Mouse (Mus musculus): ENCODE measurements around the gene Tpst1. TPM values are rescaled to one million over a fixed set of nuclear protein-coding genes. Genes with fewer than 3 reads are reported as not detected.

The Tpst1 gene
- polyA plus RNA-seq, 1 experiment, result 32.9 TPM

DNA sequence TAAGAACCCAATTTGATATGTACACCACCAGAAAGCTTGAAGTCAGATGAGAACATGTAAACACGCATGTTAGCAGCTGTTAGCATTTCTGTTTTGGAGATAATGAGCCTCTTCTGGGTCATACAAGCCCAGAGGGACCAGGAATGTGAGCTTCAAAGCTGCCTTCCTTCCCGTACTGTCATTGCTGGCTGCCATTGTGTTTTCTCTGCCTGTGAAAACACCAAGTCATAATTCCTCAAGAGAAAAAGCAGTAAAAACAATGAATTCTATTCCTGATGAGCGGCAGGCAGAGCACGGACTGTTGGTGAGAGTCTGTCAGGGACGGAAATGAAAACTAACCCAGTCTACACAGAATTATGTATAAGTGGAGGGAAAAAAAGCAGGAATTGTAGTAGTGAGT, 51.1 kb downstream of the Tpst1 start:
- DNase-seq (ENCODE audit: low read depth), result peak; percentile 36
- TF ChIP-seq CTCF (IDR thresholded peaks at IDR 0.05; ENCODE audit: borderline replicate concordance, extremely low read depth, insufficient read depth, insufficient read length) (no peak), POLR2A (IDR thresholded peaks at IDR 0.05; ENCODE audit: borderline replicate concordance, extremely low read depth, insufficient read depth, insufficient read length, poor library complexity, severe bottlenecking) (no peak)

DNA sequence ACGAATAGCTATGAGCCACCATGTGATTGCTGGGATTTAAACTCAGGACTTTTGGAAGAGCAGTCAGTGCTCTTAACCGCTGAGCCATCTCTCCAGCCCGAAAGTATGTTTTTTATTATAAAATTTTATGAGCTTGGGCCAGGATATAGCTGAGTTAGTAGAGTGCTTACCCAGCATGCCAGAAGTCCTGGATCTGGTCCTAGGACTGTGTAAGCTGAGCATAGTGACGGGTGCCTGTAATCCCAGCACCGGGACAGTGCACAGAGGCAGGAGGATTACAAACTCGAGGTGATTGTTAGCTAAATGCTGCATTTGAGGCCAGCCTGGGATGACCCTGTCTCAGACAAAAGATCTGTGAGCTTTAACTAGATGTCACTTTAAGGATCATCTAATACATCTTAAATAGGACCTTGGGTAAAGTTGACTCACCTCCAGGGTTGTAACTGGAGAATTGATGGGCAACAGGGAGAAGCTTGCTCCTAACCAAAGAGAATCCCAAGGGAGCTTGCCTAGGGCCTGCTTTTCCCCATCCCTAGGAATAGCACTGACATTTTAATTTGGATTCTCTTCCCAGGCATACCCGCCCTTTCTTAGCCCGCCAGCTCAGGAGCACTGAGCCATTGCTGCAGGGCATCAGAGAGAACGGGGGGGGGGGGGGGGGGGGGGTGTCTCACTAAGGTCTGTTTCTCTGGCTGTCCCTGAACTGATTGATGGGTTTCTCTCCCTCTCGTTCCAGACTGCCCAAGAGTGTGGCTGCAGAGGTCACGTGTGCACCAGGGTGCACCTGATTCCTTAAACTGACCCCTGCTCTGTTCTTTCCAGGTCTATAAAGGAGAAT, 55.8 kb downstream of the Tpst1 start:
- TF ChIP-seq CTCF (IDR thresholded peaks at IDR 0.05; ENCODE audit: borderline replicate concordance, extremely low read depth, insufficient read depth, insufficient read length), result no peak
- no peak for TF ChIP-seq POLR2A (IDR thresholded peaks at IDR 0.05; ENCODE audit: borderline replicate concordance, extremely low read depth, insufficient read depth, insufficient read length, poor library complexity, severe bottlenecking)
- DNase-seq (ENCODE audit: low read depth), result no peak

DNA sequence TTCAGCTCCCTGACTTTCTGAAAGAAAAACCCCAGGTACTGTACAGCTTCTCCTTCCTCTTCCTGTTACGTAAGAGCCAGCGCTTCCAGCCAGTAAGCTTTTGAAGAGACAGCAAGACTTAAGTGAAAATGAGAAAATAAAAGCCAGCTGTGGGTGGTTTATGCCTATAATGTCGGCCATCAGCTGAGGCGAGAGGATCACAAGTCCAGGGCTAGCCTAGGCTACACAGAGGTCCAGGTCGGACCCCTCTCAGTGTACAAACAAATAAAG, 56.3 kb downstream of the Tpst1 start:
- TF ChIP-seq POLR2A (IDR thresholded peaks at IDR 0.05; ENCODE audit: borderline replicate concordance, extremely low read depth, insufficient read depth, insufficient read length, poor library complexity, severe bottlenecking), result no peak
- TF ChIP-seq CTCF (IDR thresholded peaks at IDR 0.05; ENCODE audit: borderline replicate concordance, extremely low read depth, insufficient read depth, insufficient read length), result no peak
- DNase-seq (ENCODE audit: low read depth), result no peak

DNA sequence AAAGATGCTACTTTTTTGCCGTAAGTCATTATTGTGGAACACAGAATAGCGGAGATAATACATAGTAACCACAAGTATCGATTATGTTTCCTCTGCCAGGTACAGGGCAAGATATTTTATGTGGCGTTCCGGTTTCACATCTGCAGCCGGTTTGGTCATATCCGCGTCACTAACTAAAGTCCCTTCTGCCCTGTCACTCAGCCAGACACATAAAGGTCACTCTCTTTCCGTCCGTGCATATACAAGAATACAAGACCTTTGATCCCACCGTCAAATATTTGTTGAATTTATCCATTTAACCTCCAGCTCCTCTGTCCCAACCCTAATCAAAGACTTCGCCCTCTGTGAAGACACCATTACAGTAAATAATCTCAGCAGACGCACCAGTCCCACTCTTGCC, 63.5 kb downstream of the Tpst1 start:
- no peak for TF ChIP-seq CTCF (IDR thresholded peaks at IDR 0.05; ENCODE audit: borderline replicate concordance, extremely low read depth, insufficient read depth, insufficient read length)
- no peak for TF ChIP-seq POLR2A (IDR thresholded peaks at IDR 0.05; ENCODE audit: borderline replicate concordance, extremely low read depth, insufficient read depth, insufficient read length, poor library complexity, severe bottlenecking)
- DNase-seq (ENCODE audit: low read depth), result no peak

DNA sequence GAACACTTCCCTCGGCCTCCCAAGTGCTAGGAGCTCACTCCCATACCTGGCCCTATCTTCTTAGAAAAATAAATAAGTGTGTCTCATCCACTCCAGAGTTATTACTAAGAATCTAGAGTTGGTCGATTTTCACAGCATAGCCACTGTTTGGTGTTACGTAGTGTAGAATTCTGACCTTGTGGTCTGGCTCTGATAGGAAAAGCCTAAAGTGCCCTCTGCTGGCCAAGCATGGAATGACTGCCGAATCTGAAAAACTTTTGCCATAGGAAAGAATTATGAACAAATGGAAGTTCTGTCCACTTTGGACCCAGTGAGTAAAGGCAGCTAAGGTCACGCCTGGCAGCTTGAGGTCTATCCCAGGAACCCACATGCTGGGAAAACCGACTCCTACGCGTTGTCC, 66.3 kb downstream of the Tpst1 start:
- TF ChIP-seq CTCF (IDR thresholded peaks at IDR 0.05; ENCODE audit: borderline replicate concordance, extremely low read depth, insufficient read depth, insufficient read length) (peak; percentile 81; the same call in 1 of the 2 replicates), POLR2A (IDR thresholded peaks at IDR 0.05; ENCODE audit: borderline replicate concordance, extremely low read depth, insufficient read depth, insufficient read length, poor library complexity, severe bottlenecking) (no peak)
- DNase-seq (ENCODE audit: low read depth), result peak; percentile 76

DNA sequence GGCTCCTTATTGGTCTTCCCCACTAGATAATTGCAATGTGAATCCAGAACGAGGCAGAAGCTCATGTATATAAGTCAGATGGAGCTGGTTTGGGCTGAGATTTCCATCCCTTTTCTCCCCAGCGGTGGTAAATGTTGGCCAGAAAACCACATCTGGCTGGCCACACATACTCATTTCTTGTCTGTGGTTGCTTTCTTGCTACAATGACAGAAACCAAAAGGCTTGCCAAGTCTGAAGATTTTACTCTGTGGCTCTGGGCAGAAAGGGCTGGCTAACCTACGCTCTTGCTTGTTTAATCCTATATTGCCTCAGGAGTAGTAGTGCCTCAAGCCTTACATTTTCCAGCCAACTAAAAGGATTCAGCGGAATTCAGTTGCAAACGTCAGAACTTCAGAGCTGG, 68.0 kb downstream of the Tpst1 start:
- no peak for DNase-seq (ENCODE audit: low read depth)

DNA sequence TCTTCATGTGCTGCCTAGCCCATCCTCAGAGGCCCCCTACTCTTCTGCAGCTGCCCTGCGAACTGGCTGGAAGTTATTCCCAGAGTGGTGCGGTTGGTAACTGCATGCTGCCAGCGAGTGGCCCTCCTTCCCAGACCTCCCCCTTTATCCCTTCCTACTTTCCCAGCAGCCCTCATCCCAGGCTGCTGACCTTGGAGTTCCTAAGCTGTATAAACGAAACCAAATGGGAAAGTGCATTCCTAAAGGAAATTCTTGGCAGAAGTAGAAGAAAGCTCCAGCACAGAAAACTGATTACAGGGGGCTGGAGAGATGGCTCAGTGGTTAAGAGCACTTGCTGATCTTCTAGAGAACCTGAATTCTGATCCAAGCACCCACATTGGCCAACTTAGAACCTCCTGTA, 68.9 kb downstream of the Tpst1 start:
- DNase-seq (ENCODE audit: low read depth), result no peak
- TF ChIP-seq CTCF (IDR thresholded peaks at IDR 0.05; ENCODE audit: borderline replicate concordance, extremely low read depth, insufficient read depth, insufficient read length), result no peak

More for the DNA sequence above, 68.0 kb downstream of the Tpst1 start:
- TF ChIP-seq CTCF (IDR thresholded peaks at IDR 0.05; ENCODE audit: borderline replicate concordance, extremely low read depth, insufficient read depth, insufficient read length), result no peak
- no peak for TF ChIP-seq POLR2A (IDR thresholded peaks at IDR 0.05; ENCODE audit: borderline replicate concordance, extremely low read depth, insufficient read depth, insufficient read length, poor library complexity, severe bottlenecking)

DNA sequence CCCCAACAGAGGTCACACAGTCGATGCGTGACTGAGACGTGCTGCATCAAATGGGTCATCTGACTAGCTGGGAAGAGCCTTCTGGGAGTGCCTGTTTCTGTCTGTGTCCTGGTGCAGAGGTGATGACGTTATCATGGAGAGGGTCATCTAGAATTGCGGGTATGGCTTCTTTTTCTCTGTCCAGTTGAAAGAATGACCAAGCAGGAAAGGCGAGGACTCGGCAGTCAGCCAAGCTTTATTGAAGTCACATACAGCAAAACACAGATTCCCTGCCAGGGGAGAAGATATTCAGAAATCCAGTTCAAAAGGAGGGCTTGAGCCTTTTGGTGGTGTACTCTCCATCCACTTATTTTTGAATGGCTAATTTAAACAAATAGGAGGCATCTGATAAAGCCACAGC, 70.0 kb downstream of the Tpst1 start:
- no peak for TF ChIP-seq POLR2A (IDR thresholded peaks at IDR 0.05; ENCODE audit: borderline replicate concordance, extremely low read depth, insufficient read depth, insufficient read length, poor library complexity, severe bottlenecking)
- TF ChIP-seq CTCF (IDR thresholded peaks at IDR 0.05; ENCODE audit: borderline replicate concordance, extremely low read depth, insufficient read depth, insufficient read length), result no peak
- DNase-seq (ENCODE audit: low read depth), result no peak

DNA sequence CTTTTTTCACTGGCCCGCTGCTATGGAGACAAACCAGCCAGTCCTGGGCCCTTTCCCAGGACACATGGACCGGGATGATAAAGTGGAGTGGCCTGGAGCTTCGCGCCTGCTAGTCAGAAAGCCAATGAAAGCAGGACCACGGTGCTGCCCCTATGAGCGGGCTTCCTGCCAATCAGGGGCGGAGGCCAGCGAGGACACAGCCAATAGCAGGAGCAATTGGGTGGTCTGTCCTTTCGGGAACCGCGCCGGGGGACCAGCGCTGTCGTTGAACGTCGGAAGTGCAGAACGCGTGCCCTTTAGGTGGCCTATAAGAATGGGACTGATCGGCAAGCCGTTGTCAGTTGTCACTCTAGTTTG, 70.8 kb downstream of the Tpst1 start:
- no peak for TF ChIP-seq POLR2A (IDR thresholded peaks at IDR 0.05; ENCODE audit: borderline replicate concordance, extremely low read depth, insufficient read depth, insufficient read length, poor library complexity, severe bottlenecking)
- peak; percentile 90 for DNase-seq (ENCODE audit: low read depth)

DNA sequence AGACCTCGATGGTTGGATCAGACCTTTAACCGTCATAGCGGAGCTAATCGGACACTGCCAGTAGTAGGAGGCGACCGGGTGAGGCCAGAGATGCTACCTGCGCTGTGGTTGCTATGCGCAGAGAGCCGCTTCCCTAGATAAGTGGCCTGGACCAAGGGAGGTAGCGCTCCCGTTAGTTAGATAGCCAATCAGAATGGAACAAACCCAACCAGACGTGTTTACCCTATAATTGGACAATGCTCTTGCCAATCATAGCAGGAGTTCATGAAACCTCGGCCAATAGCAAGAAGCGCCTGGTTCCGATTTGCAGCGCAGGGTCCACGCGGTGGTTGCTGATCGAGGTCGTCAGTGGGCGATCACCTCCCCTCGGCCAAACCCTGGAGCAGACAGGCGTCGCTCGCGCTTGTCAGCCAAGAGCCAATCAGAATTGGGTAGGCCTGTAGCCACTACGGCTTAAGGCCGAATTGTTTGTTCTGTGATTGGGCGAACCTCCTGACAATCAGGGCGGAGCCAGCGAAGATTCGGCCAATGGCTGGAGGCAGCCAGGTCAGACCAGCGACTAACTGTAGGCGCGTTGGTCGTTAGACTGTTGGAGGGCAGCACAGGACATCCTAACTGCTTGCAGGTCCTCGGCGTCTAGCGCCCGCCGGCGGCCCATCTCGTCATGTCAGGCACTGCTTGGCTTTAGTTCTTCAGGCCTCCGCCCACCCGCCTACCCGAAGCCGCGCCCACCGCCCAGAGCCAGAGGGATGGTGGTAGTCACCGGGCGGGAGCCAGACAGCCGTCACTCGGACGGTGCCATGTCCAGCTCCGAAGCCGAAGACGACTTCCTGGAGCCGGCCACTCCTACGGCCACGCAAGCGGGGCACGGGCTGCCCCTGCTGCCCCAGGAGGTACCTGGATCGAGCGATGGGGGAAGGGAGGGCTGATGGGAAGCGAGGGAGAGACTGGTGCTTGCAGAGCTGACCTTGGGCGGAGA, 71.5 kb downstream of the Tpst1 start, which contains the start of gene Kctd7:
Gene Kctd7 (plus strand): TSS at position 528 of the 979 bp plus-strand sequence.
- TF ChIP-seq CTCF (IDR thresholded peaks at IDR 0.05; ENCODE audit: borderline replicate concordance, extremely low read depth, insufficient read depth, insufficient read length), result peak; percentile 46; the same call in 1 of the 2 replicates
- no peak for TF ChIP-seq POLR2A (IDR thresholded peaks at IDR 0.05; ENCODE audit: borderline replicate concordance, extremely low read depth, insufficient read depth, insufficient read length, poor library complexity, severe bottlenecking)
- DNase-seq (ENCODE audit: low read depth), result peak; percentile 99

DNA sequence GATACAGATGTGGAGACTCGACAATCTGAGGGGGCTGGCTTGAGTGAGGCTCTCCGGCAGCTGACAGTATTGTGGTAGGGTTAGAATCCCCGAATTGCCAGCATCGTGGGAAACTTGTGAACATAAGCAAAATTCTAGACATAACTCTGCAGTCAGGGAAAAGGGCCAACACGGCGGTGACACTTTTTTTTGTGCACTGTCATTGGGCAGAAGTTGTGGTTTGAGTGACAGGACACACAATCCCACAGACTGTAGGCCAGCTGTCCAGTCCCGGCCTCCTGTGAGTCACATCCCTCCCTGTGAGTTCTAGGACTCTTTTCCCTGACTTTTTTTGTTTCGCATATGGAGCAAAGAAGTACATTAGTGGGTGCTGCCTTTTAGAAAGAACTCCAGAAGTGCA, 72.8 kb downstream of the Tpst1 start:
- TF ChIP-seq CTCF (IDR thresholded peaks at IDR 0.05; ENCODE audit: borderline replicate concordance, extremely low read depth, insufficient read depth, insufficient read length) (no peak), POLR2A (IDR thresholded peaks at IDR 0.05; ENCODE audit: borderline replicate concordance, extremely low read depth, insufficient read depth, insufficient read length, poor library complexity, severe bottlenecking) (no peak)
- no peak for DNase-seq (ENCODE audit: low read depth)
